Mouse (Mus musculus) thymus, postnatal 36 days (tissue): Measurements from ENCODE around the gene Adgrl3.

ENCODE experiments used
- DNase-seq, 2 experiments: peaks; one replicate each; pipeline ENCODE4 v3.0.0; 2022; ENCODE audit warnings: mixed read lengths in 2 of 2

The Adgrl3 gene

GRCm38 (mm10) chr5:81676896-81677295 lies 657.0 kb downstream of the Adgrl3 start:
- no peak for DNase-seq

DNA sequence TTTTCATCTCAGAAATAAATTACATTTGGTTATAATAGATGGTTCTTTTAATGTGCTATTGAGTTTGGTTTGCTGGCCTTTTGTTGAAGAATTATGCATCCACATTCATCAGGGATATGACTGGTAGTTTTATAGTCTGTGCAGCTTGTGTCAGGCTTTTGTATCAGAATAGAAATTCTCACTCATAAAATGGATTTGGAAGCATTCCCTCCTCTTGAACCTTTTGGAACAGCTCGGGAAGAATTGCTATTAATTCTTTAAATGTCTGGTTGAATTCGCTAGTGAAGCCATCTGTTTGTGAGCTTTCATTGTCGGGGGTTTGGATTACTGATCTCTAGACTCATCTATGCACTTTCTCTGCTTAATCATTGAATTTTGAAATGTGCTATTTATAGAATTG lies 666.3 kb downstream of the Adgrl3 start:
- DNase-seq: no peak

GRCm38 (mm10) chr5:81686845-81687244 lies 666.9 kb downstream of the Adgrl3 start:
- no peak for DNase-seq

DNA sequence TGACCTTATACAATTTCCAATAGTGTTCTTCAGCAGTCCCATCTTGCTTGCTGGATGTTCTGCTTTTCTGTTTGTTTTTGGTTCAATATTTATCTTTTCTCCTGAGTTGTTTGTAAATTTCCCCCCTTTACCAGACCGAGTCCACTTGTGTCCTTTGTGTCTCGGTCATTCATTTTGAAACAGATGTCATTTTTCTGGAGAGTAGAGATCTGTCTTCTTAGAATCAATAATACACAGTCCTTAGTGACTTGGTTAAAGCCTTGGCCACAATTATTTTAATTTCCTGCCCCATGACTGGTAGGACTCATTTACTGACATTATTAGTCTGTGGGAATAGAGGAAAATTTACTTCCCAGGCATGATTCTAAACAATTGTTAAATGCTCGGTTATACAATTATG lies 709.7 kb downstream of the Adgrl3 start:
- no peak for DNase-seq

DNA sequence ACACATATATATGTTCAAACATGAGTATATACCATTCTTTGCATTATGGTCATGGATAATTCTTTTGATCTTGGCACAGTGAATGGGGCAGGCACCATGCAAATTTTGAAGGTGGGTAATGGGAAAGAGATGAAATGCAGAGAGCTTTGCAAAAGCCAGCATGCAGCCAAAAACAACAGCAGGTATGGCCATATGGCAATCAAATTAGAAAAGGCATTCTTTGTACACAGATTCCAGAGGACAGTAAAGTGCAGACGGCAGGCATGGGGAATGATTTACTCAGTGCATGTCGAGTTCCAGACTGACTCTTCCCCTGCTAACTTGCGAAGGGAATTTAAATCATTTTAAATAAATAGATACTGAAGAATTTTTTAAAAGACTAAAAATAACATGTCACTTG lies 716.1 kb downstream of the Adgrl3 start:
- DNase-seq: no peak

DNA sequence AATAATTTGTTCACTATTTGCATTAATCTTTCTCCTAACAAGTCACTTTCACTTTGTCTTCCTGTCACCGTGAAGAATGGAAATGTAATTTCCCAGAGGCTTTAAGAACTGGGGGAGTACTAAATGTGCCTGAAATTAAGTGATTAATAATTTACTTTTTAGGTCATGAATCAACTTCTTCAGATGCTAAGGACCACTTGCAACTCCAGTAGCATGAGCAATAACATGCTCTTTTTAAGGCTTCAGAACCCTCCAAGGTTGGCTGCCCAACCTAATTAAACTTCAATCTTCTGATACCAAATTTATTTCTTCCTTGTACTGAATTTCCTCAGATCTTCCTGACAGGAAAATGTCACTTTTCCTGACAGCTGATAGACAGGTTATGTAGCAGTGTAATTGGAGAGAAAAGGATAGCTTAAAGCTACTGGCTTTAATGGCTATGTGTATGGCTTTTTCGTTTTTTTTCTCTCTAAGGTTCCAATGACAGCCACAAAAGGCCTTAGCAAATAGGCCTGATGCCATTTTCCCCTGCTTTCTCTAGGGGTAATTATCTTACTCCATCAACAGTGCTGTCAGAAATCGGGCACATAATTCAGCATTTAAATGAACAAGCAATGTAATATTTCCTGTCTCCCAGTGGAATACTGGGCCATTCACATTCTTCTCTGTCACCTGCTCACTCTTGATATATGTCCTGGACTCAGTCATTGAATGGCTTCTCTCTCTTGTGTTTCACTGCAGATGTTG lies 718.5 kb downstream of the Adgrl3 start:
- no peak for DNase-seq

DNA sequence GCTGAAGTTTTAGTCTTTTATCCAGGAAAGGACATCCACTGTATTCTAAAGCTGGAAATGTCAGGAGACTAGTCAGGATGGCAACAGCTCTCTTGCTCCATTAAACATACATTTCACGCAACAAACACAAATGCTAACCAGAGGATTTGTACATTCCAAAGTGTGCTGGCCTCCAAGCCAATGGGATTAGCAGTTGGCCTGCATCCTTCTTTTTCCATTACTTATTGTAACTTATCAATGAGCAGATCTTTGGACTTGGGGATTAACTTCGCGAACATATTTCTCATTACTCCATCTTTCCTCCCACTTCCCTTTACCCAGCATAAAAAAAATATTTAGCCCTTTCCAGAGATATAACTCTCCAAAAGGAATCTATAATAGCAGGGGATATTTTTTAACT lies 732.5 kb downstream of the Adgrl3 start:
- no peak for DNase-seq

- no peak for DNase-seq
These were observed 735.8 kb downstream of the Adgrl3 start for GRCm38 (mm10) chr5:81755711-81756110.

DNA sequence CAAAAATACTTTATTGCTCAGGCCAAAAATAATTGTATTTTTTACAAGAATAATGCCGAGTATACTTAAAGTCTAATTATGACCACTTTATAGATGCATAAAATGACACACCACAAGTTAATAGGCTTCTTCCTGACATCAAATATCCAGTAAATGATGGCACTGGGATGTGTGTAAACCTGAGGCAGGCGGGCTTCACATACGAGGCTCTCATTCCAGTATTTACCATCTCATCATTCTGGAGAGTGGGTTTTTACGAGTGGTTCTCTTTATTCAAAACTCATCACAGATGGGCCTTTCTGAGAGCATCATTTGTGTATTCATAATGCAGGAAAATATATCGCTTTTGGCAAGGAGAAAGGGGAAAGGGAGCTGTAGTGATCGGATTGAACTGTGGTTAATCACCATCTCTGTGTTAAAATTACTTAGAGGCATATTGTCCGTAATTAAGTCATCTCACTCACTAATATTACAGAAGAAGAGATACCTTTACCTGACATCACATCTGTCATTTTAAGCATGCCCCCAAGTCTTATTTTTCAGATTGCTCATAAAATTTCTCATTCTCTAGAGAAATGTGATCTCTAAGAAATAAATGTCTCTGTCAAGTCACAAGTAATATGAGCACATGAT lies 737.3 kb downstream of the Adgrl3 start:
- no peak for DNase-seq

GRCm38 (mm10) chr5:81776234-81776633 lies 756.3 kb downstream of the Adgrl3 start:
- DNase-seq: no peak

- no peak for DNase-seq
These were observed 756.8 kb downstream of the Adgrl3 start for GRCm38 (mm10) chr5:81776746-81777145.

DNA sequence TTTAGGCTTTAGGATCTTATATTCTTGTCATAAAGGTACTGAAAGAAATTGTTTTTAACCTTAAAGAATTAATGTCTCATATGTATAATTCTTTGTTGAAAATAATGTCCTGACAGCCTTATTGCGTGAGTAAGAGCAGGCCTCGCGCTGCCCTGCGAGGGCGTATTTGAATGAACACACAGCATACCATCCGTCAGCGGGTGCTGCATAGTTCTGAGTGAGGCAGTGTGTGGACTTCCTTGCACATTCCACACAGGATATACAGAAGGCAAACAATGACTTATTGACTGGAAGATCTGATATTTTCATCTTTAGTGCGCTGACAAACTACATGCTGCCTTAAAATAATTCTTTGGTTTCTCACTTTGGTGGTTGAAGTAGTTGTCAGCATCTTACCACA lies 764.8 kb downstream of the Adgrl3 start:
- DNase-seq: no peak

DNA sequence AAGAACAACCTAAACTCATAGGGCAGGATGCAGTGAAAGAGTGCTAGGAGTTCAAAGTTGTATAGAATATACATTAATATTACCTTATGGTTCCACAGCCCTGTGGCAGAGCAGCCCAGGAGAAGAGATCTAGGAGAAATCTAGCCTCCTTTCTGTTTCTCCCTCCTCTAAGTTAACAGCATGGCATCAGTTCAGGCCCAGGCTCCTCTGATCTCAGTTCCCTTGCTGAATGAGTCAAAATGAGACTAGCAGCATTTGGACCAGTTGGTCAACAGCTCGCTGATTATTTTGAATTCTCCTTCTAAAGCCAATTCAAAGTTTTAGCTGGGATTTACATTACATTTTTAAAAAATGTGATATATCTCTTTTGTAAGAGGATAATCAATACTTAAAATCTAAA lies 770.8 kb downstream of the Adgrl3 start:
- no peak for DNase-seq

DNA sequence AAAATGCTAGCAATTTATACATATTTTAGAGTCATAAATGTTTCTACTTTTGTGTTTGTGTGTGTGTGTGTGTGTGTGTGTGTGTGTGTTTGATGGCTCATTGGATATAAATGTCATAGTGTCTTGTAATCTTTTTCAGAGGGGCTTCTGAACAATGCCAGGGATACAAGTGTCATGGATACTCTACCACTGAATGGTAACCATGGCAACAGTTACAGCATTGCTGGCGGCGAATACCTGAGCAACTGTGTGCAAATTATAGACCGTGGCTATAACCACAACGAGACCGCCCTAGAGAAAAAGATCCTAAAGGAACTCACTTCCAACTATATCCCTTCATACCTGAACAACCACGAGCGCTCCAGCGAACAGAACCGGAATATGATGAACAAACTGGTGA lies 774.2 kb downstream of the Adgrl3 start:
- DNase-seq: no peak

GRCm38 (mm10) chr5:81794601-81795000 lies 774.7 kb downstream of the Adgrl3 start:
- no peak for DNase-seq

GRCm38 (mm10) chr5:81796128-81796527 lies 776.2 kb downstream of the Adgrl3 start:
- DNase-seq: no peak

DNA sequence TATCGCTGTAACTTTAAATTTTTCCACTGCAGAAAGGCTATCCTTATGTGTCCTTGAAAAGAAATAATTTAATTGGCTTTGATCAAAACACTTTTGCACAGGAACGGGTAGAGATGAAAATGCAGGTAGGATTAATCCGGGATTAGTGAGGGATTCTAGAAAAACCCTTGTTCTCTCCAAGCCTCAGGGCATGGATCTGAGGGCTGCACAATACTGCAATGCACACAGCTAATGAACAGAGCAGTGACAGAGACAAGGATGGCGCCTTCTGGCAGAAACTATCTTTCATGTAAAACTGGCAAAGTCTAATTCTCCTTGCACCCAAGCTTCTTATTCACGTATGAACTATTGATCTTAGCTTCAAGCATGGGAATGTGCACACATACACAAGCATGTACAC lies 791.0 kb downstream of the Adgrl3 start:
- DNase-seq: no peak

DNA sequence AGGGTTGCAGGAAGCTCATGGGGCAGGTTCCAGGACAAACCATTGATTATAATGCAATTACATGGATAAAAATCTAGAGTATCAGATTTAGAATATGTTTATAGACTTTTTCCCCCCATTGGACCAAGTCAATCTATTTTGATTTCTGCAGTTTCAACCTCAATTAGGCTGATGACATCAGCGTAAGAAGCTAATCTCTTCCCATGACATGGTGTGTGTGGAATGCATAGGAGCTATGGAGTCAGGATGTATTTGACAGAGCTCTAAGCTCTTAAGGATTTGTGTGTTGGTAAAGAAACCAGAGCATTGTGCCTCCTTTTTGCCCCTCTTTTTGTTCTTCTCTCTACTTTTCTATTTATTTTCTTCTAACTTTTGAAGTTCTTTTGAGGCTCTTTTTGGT lies 812.1 kb downstream of the Adgrl3 start:
- no peak for DNase-seq

DNA sequence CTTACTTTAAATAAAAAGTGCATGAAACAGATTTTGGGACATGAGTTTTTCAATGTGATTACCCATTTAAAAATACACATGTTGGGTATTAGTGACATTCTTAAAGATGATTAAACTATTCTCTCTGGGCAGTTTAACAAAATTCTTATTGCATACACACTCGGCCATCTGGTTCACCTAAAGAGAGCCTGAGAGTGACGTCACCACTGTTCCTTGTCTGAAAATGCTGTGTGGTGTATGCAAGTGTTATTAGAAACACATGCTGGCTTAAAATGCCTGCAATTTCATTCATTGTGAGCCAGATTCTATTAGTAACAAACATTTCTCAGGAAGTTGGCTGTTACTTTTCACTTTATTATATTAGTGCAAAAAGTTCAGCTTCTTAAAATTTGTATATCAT lies 812.7 kb downstream of the Adgrl3 start:
- DNase-seq: no peak

GRCm38 (mm10) chr5:81837860-81838259 lies 817.9 kb downstream of the Adgrl3 start:
- DNase-seq: no peak

- DNase-seq: no peak
These were observed 823.9 kb downstream of the Adgrl3 start for GRCm38 (mm10) chr5:81843798-81844197.

GRCm38 (mm10) chr5:81870336-81870735 lies 850.4 kb downstream of the Adgrl3 start:
- DNase-seq: no peak
